Mouse (Mus musculus): ENCODE measurements around the gene Hap1. TPM values are rescaled to one million over a fixed set of nuclear protein-coding genes. Genes with fewer than 3 reads are reported as not detected.

The Hap1 gene
- polyA plus RNA-seq, 1 experiment from 2014 or later = 96.3 TPM

DNA sequence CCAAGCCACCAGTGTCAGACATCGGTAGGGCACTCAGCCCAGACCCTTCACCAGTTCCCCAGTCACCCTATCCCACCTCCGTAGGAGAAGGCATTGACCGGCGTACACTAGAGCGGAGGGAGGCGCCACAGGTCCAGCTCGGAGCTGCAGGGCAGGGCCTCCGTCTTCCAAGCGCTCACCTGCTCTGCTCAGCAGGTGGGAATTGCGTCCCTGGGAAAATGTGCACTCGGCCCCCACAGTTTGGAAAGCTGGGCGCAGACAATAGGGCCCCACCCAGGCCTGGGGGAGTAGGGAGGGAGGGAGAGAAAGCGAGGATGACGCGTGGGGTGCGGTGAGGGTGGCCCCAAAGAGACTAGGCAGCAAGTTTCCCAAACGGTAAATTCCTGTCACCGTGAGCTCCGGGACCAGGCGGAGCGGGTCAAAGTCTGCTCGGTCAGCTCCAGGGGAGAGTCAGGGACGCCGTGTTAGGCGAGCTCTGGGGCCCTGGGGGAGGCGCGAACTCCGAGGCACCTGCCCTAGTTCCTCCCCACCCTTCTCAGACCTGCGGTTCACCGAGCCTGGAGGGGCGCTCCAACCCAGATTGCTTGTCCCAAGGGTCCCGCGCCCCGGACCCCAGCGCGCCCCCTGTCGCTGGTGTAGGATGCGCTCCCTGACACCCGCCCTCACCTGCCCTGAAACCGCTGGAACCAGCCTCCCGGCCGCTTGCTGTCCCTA lies 41.1 kb upstream of the Hap1 start:
- Histone ChIP-seq H3K27me3 (peaks cover 46% of the 10 kb centered on the region), H3K9ac (peak overlapping the region; percentile 77)
- no peak; the same call in 1 of the 2 replicates for ATAC-seq (ENCODE audit: low FRiP score)

GRCm38 (mm10) chr11:100395861-100396631 lies 40.1 kb upstream of the Hap1 start:
- peaks cover 32% of the 10 kb centered on the region for H3K4me1 ChIP-seq
- no peak overlapping the region; the same call in 1 of the 2 replicates for H3K27ac ChIP-seq
- peak overlapping the region; percentile 63 for H3K4me2 ChIP-seq
- peaks cover 46% of the 10 kb centered on the region for H3K27me3 ChIP-seq
- WGBS = 26% methylated on average over 16 of the region's 17 CpGs
- H3K4me3 ChIP-seq (replicated peaks) = peak overlapping the region; percentile 64
- H3K9me3 ChIP-seq = no peaks in the 10 kb centered on the region
- peak overlapping the region; percentile 77; the same call in 1 of the 2 replicates for H3K9ac ChIP-seq
- ATAC-seq (ENCODE audit: low FRiP score) = no peak
- H3K36me3 ChIP-seq (replicated peaks) = no peaks in the 10 kb centered on the region

More for the DNA sequence above, 41.1 kb upstream of the Hap1 start:
- Histone ChIP-seq H3K4me2 (peak overlapping the region; percentile 63), H3K4me3 (replicated peaks) (peak overlapping the region; percentile 64), H3K9me3 (no peaks in the 10 kb centered on the region), H3K4me1 (peaks cover 27% of the 10 kb centered on the region), H3K36me3 (replicated peaks) (no peaks in the 10 kb centered on the region), H3K27ac (peak overlapping the region; percentile 69; the same call in 1 of the 2 replicates)
- WGBS = 3% methylated on average over 40 of the region's 42 CpGs

GRCm38 (mm10) chr11:100395200-100395599 lies 39.3 kb upstream of the Hap1 start:
- H3K9me3 ChIP-seq = no peaks in the 10 kb centered on the region
- peaks cover 46% of the 10 kb centered on the region for H3K27me3 ChIP-seq
- no peak overlapping the region for H3K4me3 ChIP-seq (replicated peaks)
- H3K4me2 ChIP-seq = peak overlapping the region; percentile 63
- no peak overlapping the region for H3K9ac ChIP-seq
- ATAC-seq (ENCODE audit: low FRiP score) = no peak
- H3K36me3 ChIP-seq (replicated peaks) = no peaks in the 10 kb centered on the region
- peaks cover 38% of the 10 kb centered on the region for H3K4me1 ChIP-seq
- WGBS = 33% methylated on average over 11 of the region's 11 CpGs
- no peak overlapping the region for H3K27ac ChIP-seq

GRCm38 (mm10) chr11:100394353-100395074 lies 38.6 kb upstream of the Hap1 start:
- WGBS = 73% methylated on average over 5 of the region's 5 CpGs
- peaks cover 45% of the 10 kb centered on the region for H3K27me3 ChIP-seq
- H3K9me3 ChIP-seq = no peaks in the 10 kb centered on the region
- H3K27ac ChIP-seq = no peak overlapping the region
- H3K4me3 ChIP-seq (replicated peaks) = no peak overlapping the region
- no peaks in the 10 kb centered on the region for H3K36me3 ChIP-seq (replicated peaks)
- H3K4me2 ChIP-seq = no peak overlapping the region
- ATAC-seq (ENCODE audit: low FRiP score) = no peak
- peaks cover 39% of the 10 kb centered on the region for H3K4me1 ChIP-seq
- H3K9ac ChIP-seq = no peak overlapping the region

DNA sequence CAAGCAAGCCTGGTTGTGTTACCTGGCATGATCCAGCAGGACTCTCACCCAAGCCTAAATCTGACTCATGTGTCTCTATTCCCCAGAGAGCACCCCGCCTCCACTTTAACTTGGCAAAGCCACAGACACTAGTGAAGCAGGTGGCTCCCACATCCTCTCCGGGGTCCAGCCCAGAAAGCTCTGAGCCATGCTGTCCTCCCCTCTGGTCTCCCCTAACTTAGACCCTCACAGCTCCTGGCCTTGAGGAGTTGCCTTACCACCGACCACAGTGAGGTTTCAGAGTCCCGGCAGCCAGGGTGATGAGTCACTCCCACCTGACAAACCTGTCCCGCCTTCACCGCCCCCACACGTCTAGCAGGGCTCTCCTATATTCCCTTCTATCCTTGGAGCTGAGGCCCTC lies 37.8 kb upstream of the Hap1 start:
- no peak for ATAC-seq (ENCODE audit: low FRiP score)
- WGBS = 78% methylated on average over 7 of the region's 7 CpGs
- no peaks in the 10 kb centered on the region for H3K9me3 ChIP-seq
- H3K27ac ChIP-seq = no peak overlapping the region
- no peak overlapping the region for H3K9ac ChIP-seq
- no peaks in the 10 kb centered on the region for H3K36me3 ChIP-seq (replicated peaks)
- peaks cover 39% of the 10 kb centered on the region for H3K4me1 ChIP-seq
- H3K4me2 ChIP-seq = no peak overlapping the region
- H3K4me3 ChIP-seq (replicated peaks) = no peak overlapping the region
- H3K27me3 ChIP-seq = peaks cover 42% of the 10 kb centered on the region

DNA sequence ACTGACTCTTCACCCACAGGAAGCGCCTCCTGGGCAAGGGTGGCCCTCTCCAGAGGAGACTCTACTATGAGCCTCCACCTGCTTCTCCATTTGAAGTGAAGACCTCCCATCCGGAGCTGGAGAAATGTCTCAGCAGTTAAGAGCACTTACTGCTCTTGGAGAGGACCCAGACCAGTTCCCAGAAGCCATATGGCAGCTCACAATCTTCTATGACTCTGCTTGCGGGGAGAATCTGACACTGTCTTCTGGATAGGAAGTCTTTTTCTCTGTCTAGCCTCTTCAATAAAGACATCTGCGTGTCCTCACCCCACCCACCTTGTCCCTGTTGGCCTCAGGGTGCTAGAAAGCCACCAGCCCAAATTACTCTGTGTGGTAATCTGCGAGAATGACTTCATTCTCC lies 37.0 kb upstream of the Hap1 start:
- no peak overlapping the region for H3K9ac ChIP-seq
- H3K36me3 ChIP-seq (replicated peaks) = no peaks in the 10 kb centered on the region
- 89% methylated on average over 5 of the region's 5 CpGs for WGBS
- peaks cover 42% of the 10 kb centered on the region for H3K27me3 ChIP-seq
- no peak for ATAC-seq (ENCODE audit: low FRiP score)
- peaks cover 36% of the 10 kb centered on the region for H3K4me1 ChIP-seq
- H3K4me3 ChIP-seq (replicated peaks) = no peak overlapping the region
- no peak overlapping the region for H3K4me2 ChIP-seq
- H3K9me3 ChIP-seq = no peaks in the 10 kb centered on the region
- H3K27ac ChIP-seq = no peak overlapping the region

DNA sequence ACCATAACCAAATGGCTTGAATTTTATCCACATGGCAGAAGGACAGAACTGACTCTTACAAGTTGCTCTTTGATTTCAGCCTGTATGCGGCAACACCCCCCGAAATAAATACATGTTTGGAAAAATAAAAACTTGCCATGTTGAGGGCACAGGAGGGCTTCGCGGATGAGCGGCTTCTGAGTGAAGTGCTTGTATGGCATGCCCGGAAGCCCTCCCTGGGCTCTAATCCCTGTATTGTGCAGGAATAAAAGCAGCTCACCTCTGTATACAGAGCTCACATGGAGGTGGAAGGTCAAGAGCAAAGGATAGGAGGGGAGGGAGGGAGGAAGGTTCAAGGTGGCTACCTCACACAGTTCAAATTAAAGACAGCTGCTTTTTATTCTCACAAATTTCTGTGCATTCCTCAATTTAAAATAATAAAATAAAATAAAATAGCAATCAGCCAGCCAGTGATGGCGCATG lies 36.0 kb upstream of the Hap1 start:
- Histone ChIP-seq H3K4me1 (peaks cover 32% of the 10 kb centered on the region), H3K36me3 (replicated peaks) (no peaks in the 10 kb centered on the region), H3K4me2 (no peak overlapping the region), H3K9ac (no peak overlapping the region), H3K27me3 (peaks cover 36% of the 10 kb centered on the region), H3K27ac (no peak overlapping the region), H3K9me3 (no peaks in the 10 kb centered on the region), H3K4me3 (replicated peaks) (no peak overlapping the region)
- no peak for ATAC-seq (ENCODE audit: low FRiP score)
- 67% methylated on average over 7 of the region's 7 CpGs for WGBS

GRCm38 (mm10) chr11:100391081-100391883 lies 35.4 kb upstream of the Hap1 start:
- no peak for ATAC-seq (ENCODE audit: low FRiP score)
- Histone ChIP-seq H3K27ac (no peak overlapping the region), H3K27me3 (peaks cover 30% of the 10 kb centered on the region), H3K4me3 (replicated peaks) (no peak overlapping the region), H3K4me1 (peaks cover 26% of the 10 kb centered on the region), H3K9me3 (no peaks in the 10 kb centered on the region), H3K4me2 (no peak overlapping the region), H3K36me3 (replicated peaks) (no peaks in the 10 kb centered on the region), H3K9ac (no peak overlapping the region)
- WGBS = 75% methylated on average over 9 of the region's 9 CpGs

DNA sequence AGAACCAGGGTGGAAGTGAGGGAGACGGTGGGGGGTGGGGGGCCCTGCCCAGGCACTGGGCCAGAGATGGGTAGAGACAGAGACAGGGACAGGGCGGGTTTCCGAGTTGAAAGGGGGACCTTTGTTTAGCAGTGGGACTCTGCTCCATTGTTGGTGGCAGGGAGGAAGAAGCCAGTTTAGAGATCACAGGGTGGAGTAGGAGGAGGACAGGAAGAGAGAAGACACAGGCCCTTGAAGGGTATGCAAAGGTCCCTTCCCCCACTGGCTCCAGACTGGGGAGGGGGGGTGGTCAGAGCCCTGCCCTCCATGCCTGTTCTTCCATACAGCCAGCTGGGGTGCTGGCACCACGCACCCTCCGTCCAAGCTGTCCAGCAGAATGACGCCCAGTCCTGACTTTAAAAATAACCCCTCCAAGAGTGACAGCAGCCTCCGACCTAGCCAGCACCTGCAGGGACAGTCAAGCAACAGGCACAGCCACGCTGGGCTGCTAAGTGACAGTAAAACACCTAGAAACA lies 34.1 kb upstream of the Hap1 start:
- Histone ChIP-seq H3K27ac (no peak overlapping the region), H3K4me3 (replicated peaks) (no peak overlapping the region), H3K36me3 (replicated peaks) (0 out of 2 replicates have a peak, but pooled peaks cover 5% of the 10 kb centered on the region), H3K27me3 (peaks cover 17% of the 10 kb centered on the region), H3K9me3 (no peaks in the 10 kb centered on the region), H3K4me1 (peaks cover 13% of the 10 kb centered on the region; the same call in 1 of the 2 replicates), H3K4me2 (no peak overlapping the region), H3K9ac (no peak overlapping the region)
- ATAC-seq (ENCODE audit: low FRiP score) = no peak
- WGBS = 50% methylated on average over 8 of the region's 8 CpGs

- Histone ChIP-seq H3K27ac (no peak overlapping the region), H3K4me3 (replicated peaks) (no peak overlapping the region), H3K4me2 (no peak overlapping the region), H3K9ac (no peak overlapping the region), H3K27me3 (peaks cover 3% of the 10 kb centered on the region; the same call in 1 of the 2 replicates), H3K9me3 (no peaks in the 10 kb centered on the region), H3K4me1 (peaks cover 13% of the 10 kb centered on the region; the same call in 1 of the 2 replicates), H3K36me3 (replicated peaks) (peaks cover 15% of the 10 kb centered on the region; the same call in 1 of the 2 replicates)
- WGBS = 93% methylated on average over 6 of the region's 6 CpGs
- no peak for ATAC-seq (ENCODE audit: low FRiP score)
These were observed 32.7 kb upstream of the Hap1 start for GRCm38 (mm10) chr11:100388588-100388987.

DNA sequence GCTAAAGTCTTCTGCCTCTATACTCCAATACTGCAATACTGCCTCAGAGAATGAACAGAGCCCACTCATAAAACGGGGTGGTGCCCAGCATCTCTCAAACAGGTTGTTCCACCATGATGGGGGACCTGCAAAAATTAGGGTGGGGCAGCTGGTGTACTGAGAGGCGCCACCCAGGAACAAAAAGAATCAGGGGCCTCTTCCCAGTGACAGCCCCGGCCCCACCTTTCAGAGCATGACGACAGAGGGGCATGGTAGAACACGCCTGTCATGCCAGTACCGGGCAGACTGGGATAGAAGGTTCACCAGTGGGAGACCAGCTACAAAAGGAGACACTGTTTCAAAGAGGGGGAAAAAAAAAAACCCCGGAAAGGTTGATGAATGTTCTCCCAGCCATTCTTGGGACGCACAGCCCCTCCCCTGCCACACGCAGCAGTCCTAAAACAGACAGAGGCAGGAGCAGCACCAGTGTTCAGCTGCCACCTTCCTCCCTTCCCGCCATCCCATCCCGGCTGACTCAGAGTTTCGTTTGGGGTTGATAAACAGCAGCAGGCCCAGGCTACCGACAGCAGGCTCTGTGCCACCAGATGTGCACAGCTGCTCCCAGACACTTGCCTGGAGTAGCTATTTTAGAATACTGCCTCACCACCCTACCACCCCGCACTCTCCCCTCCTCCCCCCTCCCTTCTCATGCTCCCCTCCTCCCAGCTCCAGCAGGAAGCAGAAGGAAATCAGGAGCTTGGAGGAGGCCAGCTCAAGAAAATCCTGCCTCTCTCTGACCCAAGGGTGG lies 31.9 kb upstream of the Hap1 start:
- no peak overlapping the region for H3K4me3 ChIP-seq (replicated peaks)
- H3K27me3 ChIP-seq = no peaks in the 10 kb centered on the region
- no peak overlapping the region for H3K4me2 ChIP-seq
- no peak overlapping the region for H3K9ac ChIP-seq
- H3K36me3 ChIP-seq (replicated peaks) = peaks cover 18% of the 10 kb centered on the region; the same call in 1 of the 2 replicates
- 70% methylated on average over 13 of the region's 14 CpGs for WGBS
- peaks cover 13% of the 10 kb centered on the region; the same call in 1 of the 2 replicates for H3K4me1 ChIP-seq
- ATAC-seq (ENCODE audit: low FRiP score) = no peak
- no peaks in the 10 kb centered on the region for H3K9me3 ChIP-seq
- no peak overlapping the region for H3K27ac ChIP-seq

Data from forebrain, embryonic 12.5 days (tissue).